21 mouse cellular contexts compared by ENCODE assay signal in the genomic region with DNA sequence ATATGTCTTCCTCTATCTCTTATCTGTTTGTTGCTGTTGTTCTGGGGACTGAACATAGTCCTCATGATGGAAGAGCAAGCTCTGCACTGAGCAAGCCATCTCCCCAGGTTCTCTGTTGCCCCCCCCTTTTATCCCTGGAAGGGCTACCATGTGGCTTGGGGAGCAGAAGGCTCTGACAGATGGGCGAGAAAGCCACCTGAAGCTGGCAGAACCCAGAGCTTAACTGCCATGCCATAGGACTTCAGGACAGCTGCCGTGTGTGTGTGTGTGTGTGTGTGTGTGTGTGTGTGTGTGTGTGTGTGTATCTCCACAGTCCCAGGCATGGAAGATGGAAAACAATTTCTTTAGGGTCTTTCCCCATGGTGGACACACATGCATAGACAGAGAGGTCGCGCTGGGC. TPM values are rescaled to one million over a fixed set of nuclear protein-coding genes. Genes with fewer than 3 reads are reported as not detected.
A peak's percentile ranks its signal among the peaks of the same experiment; 100 is the strongest.
DNase-seq lines count a peak whose midpoint lies in the region; ATAC-seq and TF ChIP-seq lines count a peak whose summit lies in the region.
"Had no signal": no experiment of that assay in that cellular context is flagged by ENCODE, and none has a peak within 500 bp of the region (broad histone marks: within the 10 kb centered on the region; RNA-seq: fewer than 3 reads in every experiment).

No protein-coding gene starts in this region.

- H3K27me3 ChIP-seq in midbrain, embryonic 11.5 days (ENCODE audit: control insufficient read depth, insufficient read depth, low read length), result no peaks in the 10 kb centered on the region
- no peaks in the 10 kb centered on the region for H3K27me3 ChIP-seq in midbrain, embryonic 15.5 days (replicated peaks)
- H3K27me3 ChIP-seq in cerebellum, adult 2 months (ENCODE audit: control insufficient read depth, insufficient read depth, low read length), result no peaks in the 10 kb centered on the region
- H3K27me3 ChIP-seq in kidney, embryonic 15.5 days, result no peaks in the 10 kb centered on the region
- no peaks in the 10 kb centered on the region for H3K27me3 ChIP-seq in forebrain, embryonic 10.5 days (ENCODE audit: poor library complexity, severe bottlenecking)
- H3K27me3 ChIP-seq: embryonic facial prominence, embryonic 12.5 days; forebrain, embryonic 12.5 days; heart, embryonic 15.5 days; intestine, embryonic 15.5 days; Patski had no signal

- H3K9me3 ChIP-seq in midbrain, embryonic 11.5 days (ENCODE audit: control insufficient read depth, low read length), result no peaks in the 10 kb centered on the region
- H3K9me3 ChIP-seq in midbrain, embryonic 15.5 days, result no peaks in the 10 kb centered on the region
- no peaks in the 10 kb centered on the region for H3K9me3 ChIP-seq in kidney, embryonic 15.5 days (replicated peaks)
- H3K9me3 ChIP-seq in forebrain, embryonic 10.5 days, result no peaks in the 10 kb centered on the region
- H3K9me3 ChIP-seq: embryonic facial prominence, embryonic 12.5 days; forebrain, embryonic 12.5 days; heart, embryonic 15.5 days; intestine, embryonic 15.5 days had no signal

- peak; percentile 23 for DNase-seq in midbrain, embryonic 11.5 days (ENCODE audit: low spot score, missing footprints)
- peak; percentile 64 to 80 for DNase-seq in cerebellum, adult 2 months
- peak; percentile 76 to 77 for DNase-seq in cerebellum, postnatal 10 days
- DNase-seq in forebrain, embryonic 10.5 days (ENCODE audit: extremely low spot score, low spot score), result no peak
- DNase-seq in embryo, embryonic 10 days (ENCODE audit: low spot score), result no peak
- DNase-seq: adrenal gland, adult 2 months; adrenal gland, postnatal 25 days; gastrocnemius, postnatal 14 days; heart, adult 2 months; heart, postnatal 14 days; kidney, adult 18-20 months had no signal

- H3K4me1 ChIP-seq in midbrain, embryonic 11.5 days (ENCODE audit: control insufficient read depth, insufficient read depth, low read length), result peaks cover 3% of the 10 kb centered on the region; the same call in 1 of the 2 replicates
- peaks cover 5% of the 10 kb centered on the region; the same call in 1 of the 2 replicates for H3K4me1 ChIP-seq in midbrain, embryonic 15.5 days
- peaks cover 28% of the 10 kb centered on the region for H3K4me1 ChIP-seq in cerebellum, adult 2 months (ENCODE audit: control insufficient read depth, insufficient read depth, low read length)
- peaks cover 6% of the 10 kb centered on the region; the same call in 1 of the 2 replicates for H3K4me1 ChIP-seq in kidney, embryonic 15.5 days
- H3K4me1 ChIP-seq in forebrain, embryonic 10.5 days, result peaks cover 17% of the 10 kb centered on the region
- H3K4me1 ChIP-seq: embryonic facial prominence, embryonic 12.5 days; heart, embryonic 15.5 days; intestine, embryonic 15.5 days had no signal

- no peak for TF ChIP-seq CTCF in cerebellum, adult 2 months (IDR thresholded peaks at IDR 0.05; ENCODE audit: borderline replicate concordance, insufficient read depth, low read depth, low read length)

- no peak for ATAC-seq in midbrain, embryonic 11.5 days (ENCODE audit: low FRiP score)
- ATAC-seq in midbrain, embryonic 15.5 days (replicated peaks), result no peak
- no peak for ATAC-seq in kidney, embryonic 15.5 days (replicated peaks; ENCODE audit: low FRiP score)
- ATAC-seq: forebrain, embryonic 16.5 days; intestine, embryonic 15.5 days; Patski had no signal

- TF ChIP-seq POLR2A in cerebellum, adult 2 months (IDR thresholded peaks at IDR 0.05; ENCODE audit: borderline replicate concordance, insufficient read depth, low read length), result no peak

- H3K9ac ChIP-seq in midbrain, embryonic 11.5 days (ENCODE audit: low read length), result no peak overlapping the region
- no peak overlapping the region for H3K9ac ChIP-seq in midbrain, embryonic 15.5 days
- no peak overlapping the region for H3K9ac ChIP-seq in kidney, embryonic 15.5 days
- H3K9ac ChIP-seq: embryonic facial prominence, embryonic 12.5 days; forebrain, embryonic 12.5 days; heart, embryonic 15.5 days; hindbrain, embryonic 14.5 days; intestine, embryonic 15.5 days had no signal

- no peak overlapping the region for H3K4me3 ChIP-seq in midbrain, embryonic 11.5 days (ENCODE audit: low read depth, low read length)
- no peak overlapping the region for H3K4me3 ChIP-seq in midbrain, embryonic 15.5 days
- no peak overlapping the region for H3K4me3 ChIP-seq in cerebellum, adult 2 months (replicated peaks; ENCODE audit: insufficient read depth, low read depth, low read length)
- H3K4me3 ChIP-seq in kidney, embryonic 15.5 days (replicated peaks), result no peak overlapping the region
- H3K4me3 ChIP-seq in forebrain, embryonic 10.5 days, result no peak overlapping the region
- H3K4me3 ChIP-seq: embryonic facial prominence, embryonic 12.5 days; forebrain, embryonic 12.5 days; heart, adult 2 months; heart, embryonic 15.5 days; intestine, embryonic 15.5 days had no signal

- H3K36me3 ChIP-seq in midbrain, embryonic 11.5 days (ENCODE audit: control insufficient read depth, insufficient read depth, low read length), result no peaks in the 10 kb centered on the region
- no peaks in the 10 kb centered on the region for H3K36me3 ChIP-seq in midbrain, embryonic 15.5 days (replicated peaks)
- H3K36me3 ChIP-seq in kidney, embryonic 15.5 days, result no peaks in the 10 kb centered on the region
- no peaks in the 10 kb centered on the region for H3K36me3 ChIP-seq in forebrain, embryonic 10.5 days (replicated peaks)
- H3K36me3 ChIP-seq: embryonic facial prominence, embryonic 12.5 days; forebrain, embryonic 12.5 days; heart, embryonic 15.5 days; intestine, embryonic 15.5 days had no signal

- no peak overlapping the region for H3K27ac ChIP-seq in midbrain, embryonic 11.5 days (ENCODE audit: low read depth, low read length)
- H3K27ac ChIP-seq in midbrain, embryonic 15.5 days, result no peak overlapping the region
- H3K27ac ChIP-seq in cerebellum, adult 2 months (ENCODE audit: insufficient read depth, low read length), result peak overlapping the region; percentile 64; the same call in 1 of the 2 replicates
- H3K27ac ChIP-seq in kidney, embryonic 15.5 days, result no peak overlapping the region
- no peak overlapping the region for H3K27ac ChIP-seq in forebrain, embryonic 10.5 days
- H3K27ac ChIP-seq: embryonic facial prominence, embryonic 12.5 days; forebrain, embryonic 12.5 days; heart, adult 2 months; heart, embryonic 15.5 days; hindbrain, embryonic 14.5 days; intestine, embryonic 15.5 days had no signal

- WGBS in midbrain, embryonic 11.5 days, result 90% methylated on average over 4 of the region's 4 CpGs
- WGBS in midbrain, embryonic 15.5 days, result 94% methylated on average over 4 of the region's 4 CpGs
- WGBS in cerebellum, adult 2 months, result 50% methylated on average over 4 of the region's 4 CpGs
- WGBS in kidney, embryonic 15.5 days, result 91% methylated on average over 4 of the region's 4 CpGs
- 93% methylated on average over 4 of the region's 4 CpGs for WGBS in forebrain, embryonic 10.5 days

- H3K4me2 ChIP-seq in midbrain, embryonic 11.5 days, result no peak overlapping the region
- no peak overlapping the region for H3K4me2 ChIP-seq in midbrain, embryonic 15.5 days
- H3K4me2 ChIP-seq in kidney, embryonic 15.5 days, result no peak overlapping the region
- H3K4me2 ChIP-seq: embryonic facial prominence, embryonic 12.5 days; forebrain, embryonic 12.5 days; heart, embryonic 11.5 days; heart, embryonic 15.5 days; hindbrain, embryonic 14.5 days; intestine, embryonic 15.5 days had no signal

RNA-seq across cellular contexts. Expression of gene Cmklr1, which starts 31.5 kb away (rescaled TPM):
- 0.98 and 2.2 TPM in 2 replicates for polyA plus RNA-seq in midbrain, embryonic 11.5 days (2014; fragmentation: Nextera tagmentation; extraction: Ambion mirVana)
- polyA plus RNA-seq in midbrain, embryonic 15.5 days (2015; fragmentation: Nextera tagmentation; extraction: Ambion mirVana), result 2.0 and 2.8 TPM in 2 replicates
- polyA plus RNA-seq in cerebellum, adult 2 months (2012; rRNA removed), result 2.2 and 3.0 TPM in 2 replicates
- 5.0 and 6.0 TPM in 2 replicates for polyA plus RNA-seq in kidney, embryonic 15.5 days (2015; fragmentation: Nextera tagmentation; extraction: Ambion mirVana)
- polyA plus RNA-seq in forebrain, embryonic 10.5 days (2016; fragmentation: Nextera tagmentation; extraction: Ambion mirVana), result 0.32 and 0.98 TPM in 2 replicates
- polyA plus RNA-seq: Patski had no signal

Comparison
In these comparisons a context has a peak if more than half of its experiments do, and no peak if none do; other contexts are left out.
1. DNase-seq: peak in midbrain, embryonic 11.5 days (single experiment), cerebellum, adult 2 months (2 of 2) and cerebellum, postnatal 10 days (2 of 2); none in forebrain, embryonic 10.5 days (single experiment) and embryo, embryonic 10 days (single experiment).